Mouse (Mus musculus) erythroblast, embryonic 14.5 days (primary cell): ENCODE data around the gene Cebpzos. TPM values are rescaled to one million over a fixed set of nuclear protein-coding genes. Genes with fewer than 3 reads are reported as not detected.
A peak's percentile ranks its signal among the peaks of the same experiment; 100 is the strongest.

Source experiments
- H3K27me3 ChIP-seq: 2 replicates; pipeline ENCODE4 v1.6.1; 2012; ENCODE audit warnings: inconsistent platforms; ENCODE audit not compliant: control insufficient read depth
- H3K36me3 ChIP-seq: 2 replicates; pipeline ENCODE4 v1.6.1; 2012; ENCODE audit warnings: mild to moderate bottlenecking, inconsistent platforms; ENCODE audit not compliant: control insufficient read depth
- H3K4me1 ChIP-seq: 2 replicates; pipeline ENCODE4 v1.6.1; 2012; ENCODE audit warnings: inconsistent platforms; ENCODE audit not compliant: control insufficient read depth
- H3K4me3 ChIP-seq: replicated peaks from 2 replicates; pipeline ENCODE3; 2012; ENCODE audit warnings: moderate library complexity, mild to moderate bottlenecking, inconsistent platforms
- H3K9me3 ChIP-seq: 2 replicates; pipeline ENCODE4 v1.6.1; 2012; ENCODE audit warnings: low read length, inconsistent platforms, mixed read lengths; ENCODE audit not compliant: control insufficient read depth
- GATA1 ChIP-seq: IDR thresholded peaks from 2 replicates; pipeline ENCODE4 v1.6.1; 2012; ENCODE audit warnings: low read length, inconsistent platforms, mixed read lengths
- TAL1 ChIP-seq: IDR thresholded peaks from 3 replicates; pipeline ENCODE4 v1.6.1; 2012; ENCODE audit warnings: low read length, inconsistent platforms, mixed read lengths
- polyA plus RNA-seq: library from polyadenylated mRNA; stranded (reverse); fragments of >175 nt; gene quantifications from 2 replicates; pipeline ENCODE4 v1.2.3, GENCODE M21; 2012

The Cebpzos gene
- polyA plus RNA-seq, 1 experiment: not detected

DNA sequence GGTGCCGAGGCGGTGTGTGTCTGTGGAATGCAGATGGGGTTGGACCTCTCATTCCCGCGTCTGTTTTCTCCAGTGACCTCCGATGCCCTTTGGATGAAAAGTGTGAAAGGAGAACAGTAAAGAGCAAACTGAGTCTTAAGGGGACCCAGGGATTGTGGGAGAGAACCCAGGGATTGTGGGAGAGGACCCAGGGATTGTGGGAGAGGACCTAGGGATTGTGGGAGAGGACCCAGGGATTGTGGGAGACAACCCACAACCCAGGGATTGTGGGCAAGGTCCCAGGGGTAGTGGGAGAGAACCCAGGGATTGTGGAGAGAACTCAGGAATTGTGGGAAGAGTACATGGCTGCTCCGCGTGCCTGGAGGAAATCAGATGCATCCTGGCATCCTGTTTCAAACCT lies 21.3 kb upstream of the Cebpzos start:
- Histone ChIP-seq H3K36me3 (no peaks in the 10 kb centered on the region), H3K4me1 (no peaks in the 10 kb centered on the region), H3K27me3 (no peaks in the 10 kb centered on the region), H3K4me3 (no peak overlapping the region), H3K9me3 (no peaks in the 10 kb centered on the region)
- TF ChIP-seq GATA1: no peak
- no peak for TF ChIP-seq TAL1

DNA sequence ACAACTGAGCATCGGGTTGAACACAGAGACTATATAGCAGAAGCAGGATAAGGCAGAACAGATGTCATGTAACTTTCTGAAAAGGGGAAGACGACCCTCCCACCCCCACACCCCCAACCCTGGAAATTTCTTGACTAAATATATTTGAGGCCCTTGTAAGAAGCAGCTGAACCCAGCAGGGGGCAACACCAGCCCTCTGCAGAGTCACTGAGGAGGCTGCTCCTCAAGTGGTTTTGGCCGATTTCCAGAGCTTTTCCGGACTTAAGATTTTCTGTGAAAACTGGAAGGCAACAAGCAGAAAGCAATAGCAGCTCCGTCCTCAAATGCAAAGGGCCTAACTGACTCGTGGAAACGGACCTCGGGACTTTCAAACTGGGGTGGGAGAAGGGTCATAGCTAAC lies 20.9 kb upstream of the Cebpzos start:
- Histone ChIP-seq H3K27me3 (no peaks in the 10 kb centered on the region), H3K9me3 (no peaks in the 10 kb centered on the region), H3K36me3 (no peaks in the 10 kb centered on the region), H3K4me3 (no peak overlapping the region), H3K4me1 (no peaks in the 10 kb centered on the region)
- TF ChIP-seq GATA1 (no peak), TAL1 (no peak)

DNA sequence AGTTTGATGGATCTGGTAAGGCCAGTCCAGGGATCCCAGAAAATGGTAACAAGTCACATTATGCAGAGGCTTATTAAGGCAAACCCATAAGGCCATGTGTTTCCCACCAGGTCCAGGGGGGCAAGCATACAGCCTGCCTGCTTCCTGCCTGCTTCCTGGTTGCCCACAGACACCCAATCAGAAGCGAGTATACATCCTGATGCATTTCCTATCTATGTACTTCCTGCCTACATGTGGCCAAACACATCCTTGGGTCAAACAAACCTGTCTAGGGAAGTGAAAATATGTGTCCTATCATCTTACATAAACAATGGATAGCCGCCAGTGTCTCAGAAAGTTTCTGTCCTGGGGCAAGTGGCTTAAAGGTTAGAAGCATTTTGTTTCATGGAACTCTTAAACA lies 13.1 kb upstream of the Cebpzos start:
- TF ChIP-seq TAL1 (no peak), GATA1 (no peak)
- no peaks in the 10 kb centered on the region for H3K4me1 ChIP-seq
- no peaks in the 10 kb centered on the region for H3K27me3 ChIP-seq
- no peaks in the 10 kb centered on the region for H3K9me3 ChIP-seq
- no peaks in the 10 kb centered on the region for H3K36me3 ChIP-seq
- H3K4me3 ChIP-seq: no peak overlapping the region

- H3K9me3 ChIP-seq: no peaks in the 10 kb centered on the region
- TF ChIP-seq TAL1: no peak
- TF ChIP-seq GATA1: no peak
- no peaks in the 10 kb centered on the region for H3K27me3 ChIP-seq
- no peaks in the 10 kb centered on the region for H3K36me3 ChIP-seq
- H3K4me1 ChIP-seq: no peaks in the 10 kb centered on the region
- H3K4me3 ChIP-seq: no peak within 1 kb of the TSS
Measured at GRCm38 (mm10) chr17:78906892-78907291, 9.4 kb upstream of the Cebpzos start, which contains the start of gene Sult6b1. Gene Sult6b1, minus strand, starts transcription at chr17:78906992.

DNA sequence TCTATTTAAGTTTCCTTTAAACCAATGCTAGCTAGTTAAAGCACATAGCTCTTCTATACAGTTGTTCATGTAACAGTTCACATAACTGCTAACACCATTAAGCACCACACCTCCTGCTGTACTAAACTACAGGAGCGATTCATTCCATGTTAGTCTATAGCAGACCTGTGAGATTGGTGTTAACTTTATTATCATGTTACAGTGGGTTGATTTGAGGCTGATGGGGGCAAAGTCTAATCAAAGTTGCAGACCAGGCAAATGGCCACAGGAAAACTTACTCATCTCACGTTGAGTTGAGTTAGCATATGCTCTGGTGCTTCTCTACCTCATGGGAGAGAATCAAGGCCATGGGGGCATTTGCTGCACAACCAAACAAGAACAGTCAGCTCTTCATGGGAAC lies 6.9 kb upstream of the Cebpzos start:
- no peak for TF ChIP-seq TAL1
- no peak for TF ChIP-seq GATA1

GRCm38 (mm10) chr17:78912861-78913281 lies 3.4 kb upstream of the Cebpzos start:
- H3K9me3 ChIP-seq: no peaks in the 10 kb centered on the region
- TF ChIP-seq GATA1 (no peak), TAL1 (no peak)
- H3K4me3 ChIP-seq: peak overlapping the region; percentile 22
- no peaks in the 10 kb centered on the region for H3K27me3 ChIP-seq
- peaks cover 3% of the 10 kb centered on the region for H3K36me3 ChIP-seq
- H3K4me1 ChIP-seq: peaks cover 23% of the 10 kb centered on the region

More for the DNA sequence above, 6.9 kb upstream of the Cebpzos start:
- H3K4me1 ChIP-seq: peaks cover 4% of the 10 kb centered on the region
- no peaks in the 10 kb centered on the region for H3K9me3 ChIP-seq
- H3K4me3 ChIP-seq: no peak overlapping the region
- no peaks in the 10 kb centered on the region for H3K27me3 ChIP-seq
- no peaks in the 10 kb centered on the region for H3K36me3 ChIP-seq

DNA sequence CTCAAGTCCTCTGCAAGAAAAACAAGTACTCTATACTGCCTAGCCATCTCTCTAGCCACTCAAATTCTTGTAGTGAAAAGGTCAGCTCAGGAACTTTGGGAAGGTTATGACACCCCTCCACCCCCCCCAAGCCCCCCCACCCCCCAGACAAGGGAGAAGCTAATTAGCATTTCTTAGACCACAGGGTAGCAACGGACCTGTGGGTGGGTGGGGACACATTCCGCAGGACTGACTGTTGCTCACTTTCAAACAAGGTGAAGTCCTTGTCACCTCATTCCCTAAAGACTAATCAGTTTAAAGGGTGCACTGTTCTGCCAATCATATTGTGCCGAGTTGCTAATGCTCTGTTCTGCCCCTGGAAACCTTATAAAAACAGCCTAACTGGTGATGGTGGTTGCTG lies 2.4 kb upstream of the Cebpzos start:
- no peak for TF ChIP-seq TAL1
- Histone ChIP-seq H3K4me3 (no peak overlapping the region), H3K27me3 (no peaks in the 10 kb centered on the region), H3K36me3 (peaks cover 12% of the 10 kb centered on the region), H3K4me1 (peaks cover 23% of the 10 kb centered on the region), H3K9me3 (no peaks in the 10 kb centered on the region)

GRCm38 (mm10) chr17:78915772-78916171 lies 528 bp upstream of the Cebpzos start:
- TF ChIP-seq TAL1 (no peak), GATA1 (no peak)
- Histone ChIP-seq H3K36me3 (peaks cover 29% of the 10 kb centered on the region), H3K27me3 (no peaks in the 10 kb centered on the region), H3K9me3 (no peaks in the 10 kb centered on the region), H3K4me1 (peaks cover 23% of the 10 kb centered on the region), H3K4me3 (peak overlapping the region; percentile 86)

DNA sequence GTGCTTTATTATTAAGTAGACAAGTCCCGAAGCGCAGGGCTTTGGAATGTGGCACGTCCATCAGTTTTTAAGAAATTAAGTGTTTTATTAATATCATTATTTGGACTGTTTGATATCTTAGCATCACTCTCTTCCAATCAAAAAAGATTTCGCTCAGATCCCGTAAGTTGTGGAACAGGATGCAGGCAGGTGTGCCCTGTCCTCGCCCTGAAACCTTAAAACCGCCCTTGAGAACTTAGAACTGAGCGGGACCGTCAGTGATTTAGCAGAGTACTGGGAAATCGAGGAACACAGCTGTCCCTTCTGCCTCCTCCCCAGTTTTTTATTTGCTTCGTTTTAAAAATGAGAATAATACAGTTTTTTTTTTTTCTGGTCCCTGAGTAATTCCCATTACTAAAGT lies 599 bp downstream of the Cebpzos start:
- no peaks in the 10 kb centered on the region for H3K9me3 ChIP-seq
- peaks cover 23% of the 10 kb centered on the region for H3K4me1 ChIP-seq
- TF ChIP-seq GATA1 (no peak), TAL1 (no peak)
- H3K36me3 ChIP-seq: peaks cover 39% of the 10 kb centered on the region
- H3K27me3 ChIP-seq: no peaks in the 10 kb centered on the region
- H3K4me3 ChIP-seq: peak overlapping the region; percentile 86

- Histone ChIP-seq H3K27me3 (no peaks in the 10 kb centered on the region), H3K9me3 (no peaks in the 10 kb centered on the region), H3K36me3 (peaks cover 46% of the 10 kb centered on the region), H3K4me1 (peaks cover 22% of the 10 kb centered on the region), H3K4me3 (no peak overlapping the region)
- TF ChIP-seq TAL1: no peak
- no peak for TF ChIP-seq GATA1
Measured at GRCm38 (mm10) chr17:78917696-78918095, 1.4 kb downstream of the Cebpzos start.
